Mouse (Mus musculus) layer of hippocampus, adult 8-10 months (tissue): ENCODE measurements at regions not wholly inside any gene's neighbourhood (a gene's known extent, or its start where the extent isn't known, plus 50 kb on each side); places are given as distances from the start of the nearest gene placed in this dataset.

Source experiments
- DNase-seq, 2 experiments: peaks; one replicate each; pipeline ENCODE4 v3.0.0; 2022; ENCODE audit warnings: low spot score in 2 of 2

DNA sequence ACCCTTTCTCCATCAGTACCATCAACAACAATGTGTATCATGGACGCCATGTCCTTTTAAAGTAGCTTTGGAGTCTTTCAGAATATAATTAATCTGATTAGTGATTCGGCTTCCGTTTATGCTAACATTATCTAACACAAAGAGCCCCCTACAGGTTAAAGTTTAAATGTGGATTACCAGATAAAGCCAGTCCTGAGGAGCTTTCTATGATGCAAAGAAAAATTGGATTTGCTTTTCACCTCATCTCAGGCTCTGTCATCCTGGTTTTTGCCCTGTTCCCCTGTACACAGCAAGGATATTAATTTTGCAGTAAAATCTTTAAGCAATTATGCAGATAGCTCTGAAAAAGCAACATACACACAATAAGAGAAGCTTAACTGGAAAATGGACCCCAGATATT is 412.7 kb upstream of the Tbc1d2b start:
- DNase-seq = no peak

DNA sequence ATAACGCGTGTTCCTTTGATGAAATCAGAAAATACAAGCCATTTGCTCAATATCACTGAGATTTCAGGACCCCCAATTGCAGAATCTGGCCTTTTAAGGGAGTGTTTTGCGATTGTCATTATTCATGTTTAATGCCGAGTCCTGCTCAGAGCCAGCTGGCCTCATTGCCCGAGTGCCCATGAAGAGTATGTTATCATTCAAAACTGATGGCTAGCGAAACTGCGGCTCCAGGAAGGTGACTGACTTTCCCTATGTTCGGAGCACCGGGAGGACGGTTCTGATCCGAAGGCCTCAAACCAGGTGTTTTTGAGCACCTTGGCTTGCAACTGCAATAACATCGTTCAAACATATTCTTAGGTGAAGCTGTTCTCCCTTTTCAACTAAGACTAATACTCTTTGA is 419.5 kb upstream of the Tbc1d2b start:
- no peak for DNase-seq

DNA sequence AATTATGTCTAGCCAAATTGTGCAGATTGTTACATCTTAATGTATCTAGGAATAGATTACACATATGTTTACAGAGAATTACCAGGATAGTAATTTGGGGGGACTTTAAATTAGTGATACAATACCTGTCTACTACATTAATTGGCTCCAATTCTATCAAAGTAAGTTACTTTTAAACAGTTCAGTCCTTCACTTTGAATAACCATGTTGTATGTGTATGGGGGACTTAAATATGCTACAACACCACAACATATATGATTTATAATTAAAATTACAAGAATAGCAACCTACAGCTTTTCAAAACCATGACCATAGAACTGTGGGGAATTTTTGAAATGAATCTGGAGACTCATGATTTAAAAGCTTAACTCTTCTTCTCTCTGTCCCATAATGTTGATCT is 420.5 kb upstream of the Tbc1d2b start:
- no peak for DNase-seq

DNA sequence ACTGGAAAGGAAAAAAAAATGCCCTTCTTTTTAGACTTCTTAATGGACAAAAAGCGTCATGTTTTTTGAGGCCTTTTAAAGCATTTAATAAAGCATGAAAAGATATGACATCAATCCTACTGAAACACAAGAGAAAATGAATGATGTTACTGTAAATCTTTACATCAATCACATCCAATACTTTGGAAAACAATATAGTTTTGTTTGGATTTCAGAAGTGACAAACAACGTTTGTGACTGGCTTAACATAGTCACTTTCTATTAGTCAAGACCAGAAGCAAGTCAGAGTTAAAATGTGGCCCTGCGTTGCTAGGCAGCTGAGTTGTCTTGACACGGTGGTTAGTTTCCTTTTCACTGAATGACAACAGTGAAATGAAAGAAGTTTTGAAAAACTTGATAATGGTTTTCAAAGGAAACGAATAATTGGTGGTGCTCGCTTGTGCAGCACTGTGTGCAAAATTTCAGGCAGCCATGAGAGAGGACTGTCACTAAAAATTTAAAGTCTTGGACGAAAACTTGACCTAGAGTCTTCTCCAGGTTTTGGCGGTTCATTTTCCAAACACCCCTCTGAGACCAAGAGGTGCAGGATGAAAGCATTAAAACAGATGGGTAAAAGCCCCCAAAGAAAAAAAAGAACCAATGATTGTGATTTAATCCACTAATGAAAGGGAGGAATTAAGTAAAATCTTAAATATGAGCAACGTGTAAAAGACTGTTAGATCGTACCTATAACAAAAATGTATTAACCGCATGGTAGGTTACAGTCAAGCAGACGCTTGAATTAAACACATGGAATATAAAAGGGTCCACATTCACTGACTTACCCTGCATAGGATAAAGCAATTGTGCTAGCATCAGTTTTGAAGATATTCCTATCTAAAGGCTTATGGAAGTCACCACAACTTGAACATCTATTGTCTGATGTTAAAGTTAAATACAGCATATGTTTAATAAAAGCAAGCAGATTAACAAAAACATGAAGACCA is 421.4 kb upstream of the Tbc1d2b start:
- no peak for DNase-seq

DNA sequence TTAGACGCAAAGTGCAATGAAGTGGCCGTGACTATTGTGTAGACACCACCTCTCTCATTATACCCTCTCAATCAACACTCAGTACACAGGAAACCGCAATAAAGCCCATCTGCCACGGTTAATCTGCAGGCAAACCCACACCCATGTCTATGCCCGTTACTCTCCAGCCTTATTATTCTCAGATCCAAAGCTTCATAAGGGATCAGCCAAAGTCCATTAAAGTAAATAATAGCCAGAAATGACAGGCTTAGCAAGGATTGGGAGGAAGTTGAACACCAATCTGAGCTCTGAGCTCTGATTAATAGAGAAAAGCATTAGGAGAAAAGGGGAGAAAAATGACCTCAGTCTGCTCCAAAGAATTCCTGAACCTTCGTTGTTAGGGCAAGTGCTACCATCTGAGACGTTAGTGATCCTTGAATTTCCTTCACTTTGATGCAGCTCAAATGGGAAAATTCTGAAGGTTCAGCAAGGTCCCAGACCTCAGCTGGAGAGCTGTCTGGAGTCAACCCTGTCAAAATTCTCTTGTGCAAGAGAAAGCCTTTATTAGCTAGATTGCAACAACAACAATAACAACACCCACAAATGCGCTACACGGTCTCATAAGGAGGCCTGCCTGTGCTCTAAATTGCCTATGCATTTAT is 422.5 kb upstream of the Tbc1d2b start:
- DNase-seq = no peak

DNA sequence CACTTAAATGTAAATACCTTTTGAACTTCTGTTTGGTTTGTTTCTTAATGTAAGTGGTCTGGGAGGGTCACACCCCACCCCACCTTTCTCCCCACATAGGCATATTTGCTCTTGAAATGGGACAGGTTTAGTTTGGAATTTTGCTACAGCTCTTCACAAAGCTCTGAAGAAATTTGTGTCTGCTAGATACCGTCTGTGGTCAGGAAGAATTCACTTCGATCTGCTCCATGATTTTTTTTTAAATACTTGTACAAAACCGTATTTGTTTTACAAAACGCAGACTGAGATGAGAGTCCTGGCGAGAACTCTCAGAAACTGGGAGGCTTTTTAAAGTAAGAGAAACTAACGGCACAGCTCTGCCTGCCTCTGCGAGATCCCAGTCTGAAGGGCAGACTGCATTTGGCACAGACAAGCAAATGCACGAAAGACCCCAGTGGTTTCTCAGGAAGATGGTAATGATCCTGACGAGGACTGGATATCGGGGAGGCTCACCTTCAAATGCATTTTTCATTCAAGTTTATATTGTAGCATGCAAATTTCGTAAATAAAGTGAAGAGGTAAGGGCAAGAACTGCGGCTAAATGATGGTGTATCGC is 423.5 kb upstream of the Tbc1d2b start:
- DNase-seq = no peak

DNA sequence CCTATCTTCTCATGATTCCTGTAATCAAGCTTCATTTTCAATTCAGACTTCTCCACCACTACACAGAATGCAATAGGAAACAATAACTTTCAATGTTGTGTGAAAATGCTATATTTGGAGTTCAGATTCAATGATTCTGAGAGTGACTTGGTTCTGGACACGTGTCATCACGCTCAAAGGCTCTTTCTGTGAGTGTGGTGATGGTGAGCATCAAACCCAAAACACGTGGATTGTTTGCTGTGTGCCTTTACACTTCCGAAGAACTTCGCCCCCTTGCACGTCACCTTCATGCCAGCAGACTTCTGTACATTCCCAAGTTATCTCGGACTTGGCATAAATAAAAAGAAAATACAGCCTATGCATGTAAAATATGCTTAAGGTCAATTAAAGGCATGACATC is 425.1 kb upstream of the Tbc1d2b start:
- no peak for DNase-seq

DNA sequence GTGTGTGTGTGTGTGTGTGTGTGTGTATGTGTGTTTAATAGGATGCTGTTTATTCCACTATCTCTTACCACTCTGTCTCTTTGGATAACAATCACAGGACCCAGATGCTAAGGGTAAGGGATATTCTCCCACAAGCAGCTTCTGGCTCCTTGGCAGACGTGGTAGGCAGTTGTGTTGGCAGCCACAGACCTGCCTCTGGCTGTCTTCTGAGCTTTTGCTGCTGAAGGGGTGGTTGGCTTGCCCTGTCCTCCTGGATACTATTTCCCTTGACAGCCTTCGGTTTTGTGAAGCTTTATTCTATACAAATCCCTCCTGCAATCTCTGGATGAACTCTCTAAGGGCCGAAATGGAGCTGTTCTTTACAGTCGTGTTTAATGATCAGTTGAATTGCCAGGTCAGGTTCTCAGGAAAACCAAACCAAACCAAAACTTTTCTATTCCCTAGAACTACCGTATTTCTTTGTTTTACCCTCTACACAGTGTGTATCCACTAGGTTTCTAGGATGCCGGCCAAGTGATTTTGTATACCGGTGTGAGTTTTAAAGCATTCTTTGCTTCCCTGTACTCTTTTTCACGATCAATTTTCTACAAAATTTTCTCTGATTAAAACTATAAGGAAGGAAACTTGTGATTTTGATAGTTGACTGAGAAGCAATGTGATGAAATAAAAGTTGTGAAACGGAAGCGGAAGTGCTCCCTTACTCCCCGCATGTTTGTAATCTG is 426.8 kb upstream of the Tbc1d2b start:
- no peak for DNase-seq

DNA sequence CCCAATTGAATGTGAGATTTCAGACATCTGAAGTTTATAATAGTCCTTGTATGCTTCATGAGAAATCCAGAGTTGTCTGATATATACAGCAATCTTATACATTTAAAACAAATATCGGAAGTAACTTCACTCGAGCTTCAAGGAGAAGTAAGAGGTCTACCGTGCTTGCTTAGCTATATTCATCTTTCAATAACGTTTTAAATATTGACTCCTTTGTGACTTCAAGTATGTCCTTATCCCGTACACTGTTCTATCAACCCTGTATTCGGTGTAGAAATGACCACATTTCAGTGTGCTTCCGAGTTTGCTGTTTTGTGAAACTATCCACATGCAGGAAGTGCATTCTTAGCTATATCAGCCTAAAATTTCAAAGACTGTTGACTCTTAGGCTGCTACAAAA is 427.8 kb upstream of the Tbc1d2b start:
- no peak for DNase-seq

DNA sequence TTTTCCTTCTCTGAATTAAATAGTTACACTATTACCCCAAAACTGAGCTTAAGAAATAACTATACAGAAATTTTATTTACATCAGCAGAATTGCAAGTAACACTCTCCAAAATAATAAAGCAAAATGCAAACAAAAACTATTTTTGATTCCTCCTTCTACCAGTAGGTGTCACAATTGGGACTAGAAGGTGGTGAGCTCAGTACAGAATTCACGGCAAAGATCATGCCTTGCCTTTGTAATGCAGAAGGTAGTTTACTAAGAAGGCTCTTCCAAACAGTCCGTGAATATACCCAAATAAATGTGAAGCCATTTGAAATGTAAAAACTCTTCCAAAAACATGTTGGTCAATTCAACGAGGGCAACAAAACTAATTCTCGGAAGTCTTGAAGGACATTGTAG is 428.5 kb upstream of the Tbc1d2b start:
- no peak for DNase-seq

DNA sequence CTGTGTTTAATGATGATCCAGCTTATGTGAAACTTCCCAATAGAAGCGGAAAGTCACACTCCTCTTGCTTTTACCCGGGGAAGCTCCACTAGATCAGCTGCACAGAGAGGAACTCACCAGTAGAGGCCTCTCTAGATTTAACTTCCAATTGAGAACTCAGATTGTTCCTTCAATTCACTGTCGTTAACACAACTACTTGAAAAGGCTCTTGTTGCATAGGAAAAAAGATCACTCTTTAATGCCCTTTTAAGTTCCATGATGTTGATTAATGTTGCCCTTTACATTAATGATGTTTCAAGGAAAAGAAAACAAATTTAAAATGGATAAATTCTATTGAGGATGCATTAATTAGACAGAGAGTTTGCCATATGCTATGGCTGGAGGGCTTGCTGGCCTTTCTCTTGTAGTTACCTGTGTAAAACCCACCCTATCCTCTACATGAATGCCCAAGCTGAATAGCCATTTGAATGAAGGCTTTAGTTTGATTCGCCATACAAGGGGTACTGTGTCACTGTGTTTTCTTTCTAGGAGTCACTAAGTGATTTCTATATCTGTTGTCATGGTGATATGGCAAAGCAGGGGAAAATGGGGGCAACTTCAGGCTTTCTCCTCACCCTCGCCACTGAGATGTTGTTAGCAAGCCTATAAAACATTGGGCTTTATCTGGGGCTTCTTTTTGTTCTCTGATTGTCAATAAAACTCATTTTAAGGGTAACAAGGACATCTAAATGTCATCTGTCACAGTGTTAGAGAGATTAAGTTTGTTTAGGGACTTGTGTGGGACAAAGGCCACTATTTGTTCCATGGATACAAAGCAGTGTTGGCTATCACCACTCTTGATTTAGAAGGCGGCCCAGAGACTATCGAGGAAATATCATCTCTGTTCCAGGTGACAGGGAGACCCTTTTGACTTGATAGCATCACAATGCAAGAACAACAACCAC is 429.9 kb upstream of the Tbc1d2b start:
- DNase-seq = no peak

DNA sequence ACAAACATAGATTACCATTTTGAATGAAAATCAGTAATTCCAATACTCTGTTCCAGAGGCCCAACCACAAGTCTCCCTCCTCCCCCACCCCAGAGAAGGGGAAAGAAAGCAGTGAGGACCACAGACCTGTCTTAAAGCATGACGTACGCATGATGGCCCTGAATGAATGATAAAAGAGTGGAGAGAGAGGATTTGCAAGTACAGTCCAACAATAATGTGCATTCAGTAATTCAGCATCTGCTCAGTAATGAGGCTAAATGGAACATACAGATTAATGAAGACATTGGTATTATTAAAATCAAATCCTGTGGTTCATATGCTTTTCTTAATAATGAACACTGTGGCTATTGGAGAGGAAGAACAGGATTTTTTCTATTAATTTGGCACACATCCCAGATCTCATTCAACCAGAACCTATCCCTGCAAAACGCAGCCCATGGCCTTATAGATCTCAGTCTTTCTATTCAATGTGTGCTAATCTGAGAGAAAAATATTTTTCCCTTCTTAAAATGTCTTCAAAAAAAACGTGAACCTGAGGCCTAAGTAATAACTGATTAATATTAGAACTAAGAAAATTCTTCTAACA is 430.7 kb upstream of the Tbc1d2b start:
- DNase-seq = no peak

DNA sequence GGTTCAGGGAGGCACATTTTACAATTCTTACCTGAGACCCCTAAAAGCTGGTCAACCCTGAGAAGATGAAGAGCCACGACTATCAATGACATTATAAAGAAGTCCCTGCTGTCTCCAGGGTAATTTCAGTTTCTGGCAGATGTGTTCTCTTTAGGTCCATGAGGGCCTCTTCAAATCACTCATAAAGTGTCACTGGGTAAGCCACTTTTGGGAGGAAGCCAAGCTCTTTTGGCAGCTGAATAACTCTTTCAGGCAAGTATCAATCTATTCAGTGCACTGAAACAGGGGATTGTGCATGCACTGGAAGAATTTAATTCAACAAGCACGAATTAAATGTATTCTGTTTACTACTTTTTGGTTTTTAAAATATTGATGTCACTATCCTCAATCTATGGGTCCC is 443.1 kb upstream of the Tbc1d2b start:
- no peak for DNase-seq

DNA sequence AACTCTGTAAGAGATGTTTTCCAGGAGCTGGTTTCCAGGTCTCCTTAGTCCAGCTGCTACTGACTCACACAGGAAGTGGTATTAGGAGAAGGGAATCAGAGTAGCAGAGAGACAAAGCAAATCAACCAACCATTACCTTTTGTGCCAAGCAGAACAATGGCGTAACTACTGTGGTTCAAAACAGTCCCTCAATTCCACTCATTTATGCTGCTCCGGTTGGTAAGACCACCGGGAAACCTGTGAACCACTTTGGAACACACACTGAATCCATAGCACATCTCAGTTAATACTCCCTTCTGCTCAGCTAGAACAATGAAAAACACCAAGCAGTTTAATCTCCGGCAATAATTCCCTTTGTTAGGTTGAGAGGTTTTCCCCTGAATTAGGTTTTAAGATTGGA is 460.8 kb upstream of the Tbc1d2b start:
- no peak for DNase-seq

DNA sequence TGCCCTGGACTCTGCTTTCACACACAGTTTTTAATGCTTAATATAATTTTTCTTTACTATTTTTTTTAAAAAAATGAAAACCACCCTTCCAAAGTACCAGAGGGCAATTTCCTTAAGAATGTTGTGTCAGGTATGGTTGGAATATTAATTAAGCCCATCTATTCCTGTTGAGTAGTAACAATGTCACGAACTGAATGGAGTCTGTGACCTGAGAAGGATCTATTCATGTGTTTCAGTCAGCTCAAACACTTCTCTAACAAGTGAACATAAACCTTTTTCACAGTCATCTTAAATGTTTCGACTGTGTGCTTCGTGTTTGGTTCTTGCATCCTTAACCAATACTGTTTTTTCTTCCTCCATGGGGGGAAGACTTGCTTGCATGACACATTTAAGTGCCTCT is 486.6 kb upstream of the Tbc1d2b start:
- DNase-seq = no peak

DNA sequence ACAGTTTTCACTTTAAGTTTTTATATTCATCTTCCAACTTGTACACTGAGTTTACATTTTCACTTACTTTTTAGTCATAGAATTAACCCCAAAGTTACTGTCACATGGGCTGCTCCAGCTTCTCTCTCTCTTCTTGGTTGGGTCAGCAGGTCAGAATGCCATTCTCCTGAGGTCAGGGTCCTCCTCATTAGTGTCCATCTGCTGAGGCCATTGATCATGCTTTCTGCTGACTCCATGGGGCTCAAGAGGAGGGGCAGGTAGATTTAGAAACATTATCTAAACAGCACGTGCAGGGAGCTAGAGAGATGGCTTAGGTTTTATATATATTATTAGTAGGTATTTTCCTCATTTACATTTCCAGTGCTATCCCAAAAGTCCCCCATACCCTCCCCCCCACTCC is 503.7 kb upstream of the Tbc1d2b start:
- DNase-seq = no peak

DNA sequence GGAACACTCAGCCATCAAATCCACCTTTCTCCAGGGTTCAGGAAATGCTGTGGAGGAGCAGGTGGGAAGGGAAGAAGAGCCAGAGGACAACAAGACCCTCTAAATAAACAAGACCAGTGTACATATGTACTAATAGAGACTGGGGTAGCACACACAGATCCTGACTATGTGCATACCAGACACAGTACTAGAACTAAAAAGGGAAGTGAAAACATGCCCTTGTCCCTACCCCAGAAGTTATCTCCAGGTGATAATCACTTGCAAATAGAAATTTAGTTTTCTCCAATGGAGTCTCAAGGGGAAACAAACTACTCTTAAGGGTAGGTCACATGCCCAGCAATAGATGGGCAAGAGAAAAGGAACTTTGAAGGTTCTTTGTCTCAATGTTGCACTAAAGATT is 518.9 kb upstream of the Tbc1d2b start:
- DNase-seq = no peak

DNA sequence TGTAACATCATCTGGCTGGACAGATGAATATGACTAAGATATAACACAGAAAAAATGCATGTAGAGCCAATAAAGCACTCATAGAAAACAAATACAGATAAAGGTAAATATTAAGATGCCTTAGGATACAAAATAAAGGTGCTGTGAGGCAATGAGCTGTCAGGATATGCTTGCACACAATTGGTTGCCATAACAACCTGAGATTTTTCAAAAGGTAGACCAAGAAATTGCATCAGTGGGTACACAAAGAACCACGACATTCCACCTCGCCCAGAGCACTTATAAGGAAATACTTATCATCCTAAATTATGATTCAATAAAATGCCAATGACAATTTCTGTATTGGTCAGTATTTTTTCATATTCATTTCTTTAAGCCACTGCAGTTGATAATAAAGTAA is 521.3 kb upstream of the Tbc1d2b start:
- no peak for DNase-seq

DNA sequence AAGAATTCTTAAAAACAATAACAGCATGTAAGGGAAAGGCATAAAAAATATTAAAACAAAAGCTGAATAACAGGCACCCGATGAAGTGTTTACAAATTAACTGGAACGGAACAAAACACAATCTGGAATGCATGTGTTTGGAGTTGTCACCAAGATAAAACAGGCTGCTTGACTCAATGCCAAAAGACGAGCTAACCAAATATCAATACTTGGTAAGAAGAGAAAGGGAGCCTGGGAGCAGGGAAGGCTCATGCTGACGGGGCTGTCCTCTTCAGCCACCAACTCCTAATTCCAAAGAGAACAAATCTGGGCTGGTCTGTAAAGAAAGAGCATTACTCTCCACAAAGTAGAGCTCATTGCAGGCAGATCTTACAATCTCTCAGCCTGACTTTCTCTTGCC is 545.4 kb upstream of the Zic4 start:
- no peak for DNase-seq

DNA sequence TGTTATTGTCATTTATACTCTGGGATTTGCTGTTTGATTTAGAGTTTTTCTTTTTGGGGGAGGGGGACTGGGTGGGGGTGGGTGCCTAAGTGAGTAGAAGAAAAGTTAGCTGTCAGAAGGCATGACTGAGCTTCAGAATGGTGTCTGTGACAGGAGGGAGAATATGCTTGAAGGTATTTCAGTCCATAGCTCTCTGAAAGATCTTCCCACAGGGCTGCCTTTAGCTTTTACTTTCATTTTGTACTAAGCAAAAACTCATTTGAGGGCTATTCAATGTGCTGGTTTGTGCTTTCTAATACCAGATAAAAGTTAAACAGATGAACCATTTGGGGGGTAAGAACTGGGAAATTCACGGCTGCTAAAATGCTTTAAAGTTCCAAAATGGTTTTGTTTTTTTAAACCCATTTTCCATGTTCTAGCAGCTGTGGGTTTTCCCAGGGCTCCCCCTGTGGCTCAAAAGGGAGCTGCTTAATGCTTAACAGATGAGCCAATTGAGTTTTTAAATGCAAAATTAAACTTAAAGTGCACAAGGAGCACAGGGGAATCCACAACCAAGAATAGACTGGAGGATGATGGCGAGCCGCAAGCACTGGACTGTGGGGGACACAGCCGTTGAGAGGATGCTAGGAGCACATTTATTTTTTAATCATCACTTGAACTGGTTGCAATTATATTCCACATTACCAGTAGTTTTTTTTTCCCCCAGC is 538.5 kb upstream of the Zic4 start:
- DNase-seq = no peak
